Mouse (Mus musculus) heart, adult 18-20 months (tissue): ENCODE data around the gene Med13l. TPM values are rescaled to one million over a fixed set of nuclear protein-coding genes. Genes with fewer than 3 reads are reported as not detected.
"Not testable (repeated sequence)": the region's sequence is repeated elsewhere in the genome, so short reads cannot be mapped to it uniquely, and the experiment has no call there.

Source experiments
- DNase-seq, 2 experiments: peaks; one replicate each; pipeline ENCODE4 v3.0.0; 2021 to 2022; ENCODE audit warnings: mixed read lengths in 1 of 2
- total RNA-seq, 2 experiments: library from RNA; stranded (reverse); gene quantifications; 2 replicates each; pipeline ENCODE4 v1.2.3; 2021

The Med13l gene
- total RNA-seq, 2 experiments from 2014 or later, result 27.4 to 31.0 TPM

- no peak for DNase-seq
These were observed 71.9 kb downstream of the Med13l start for GRCm38 (mm10) chr5:118632346-118632745.

GRCm38 (mm10) chr5:118633106-118633505 is 72.6 kb downstream of the Med13l start:
- DNase-seq, result no peak

GRCm38 (mm10) chr5:118635476-118636187 is 75.2 kb downstream of the Med13l start:
- no peak for DNase-seq

GRCm38 (mm10) chr5:118636399-118637369 is 76.2 kb downstream of the Med13l start:
- DNase-seq, result no peak

- no peak for DNase-seq
These were observed 77.5 kb downstream of the Med13l start for GRCm38 (mm10) chr5:118637931-118638330.

GRCm38 (mm10) chr5:118638534-118639109 is 78.1 kb downstream of the Med13l start:
- DNase-seq, result no peak

GRCm38 (mm10) chr5:118639117-118639707 is 78.7 kb downstream of the Med13l start:
- no peak for DNase-seq

GRCm38 (mm10) chr5:118644041-118644440 is 83.6 kb downstream of the Med13l start:
- DNase-seq, result no peak

- DNase-seq, result no peak
These were observed 84.0 kb downstream of the Med13l start for GRCm38 (mm10) chr5:118644511-118644910.

GRCm38 (mm10) chr5:118645196-118645805 is 84.8 kb downstream of the Med13l start:
- DNase-seq, result peak in 1 of 2 experiments; percentile 51

- no peak for DNase-seq
These were observed 86.4 kb downstream of the Med13l start for GRCm38 (mm10) chr5:118646897-118647296.

GRCm38 (mm10) chr5:118647384-118647783 is 86.9 kb downstream of the Med13l start:
- peak in 1 of 2 experiments; percentile 17 for DNase-seq

- DNase-seq, result no peak
These were observed 88.9 kb downstream of the Med13l start for GRCm38 (mm10) chr5:118649215-118650006.

GRCm38 (mm10) chr5:118650007-118650548 is 89.6 kb downstream of the Med13l start:
- no peak for DNase-seq

- DNase-seq, result peak in 1 of 2 experiments; percentile 53
These were observed 90.3 kb downstream of the Med13l start for GRCm38 (mm10) chr5:118650746-118651145.

GRCm38 (mm10) chr5:118652611-118653010 is 92.1 kb downstream of the Med13l start:
- DNase-seq, result no peak

GRCm38 (mm10) chr5:118653119-118653518 is 92.6 kb downstream of the Med13l start:
- not testable (repeated sequence) for DNase-seq

GRCm38 (mm10) chr5:118654599-118654998 is 94.1 kb downstream of the Med13l start:
- no peak for DNase-seq

- DNase-seq, result peak in 1 of 2 experiments; percentile 35
These were observed 94.5 kb downstream of the Med13l start for GRCm38 (mm10) chr5:118655025-118655424.

GRCm38 (mm10) chr5:118655428-118655827 is 94.9 kb downstream of the Med13l start:
- DNase-seq, result no peak

GRCm38 (mm10) chr5:118655966-118656365 is 95.5 kb downstream of the Med13l start:
- DNase-seq, result peak in 1 of 2 experiments; percentile 26
